Mouse (Mus musculus) c-Kit-positive CD71-positive TER-119-negative erythroid progenitor cells, embryonic 14.5 days (primary cell): ENCODE data around the gene Eng.

Experiments used
- DNase-seq: peaks from one replicate; pipeline ENCODE4 v3.0.0-alpha.2; 2013; ENCODE audit warnings: low read depth

The Eng gene

DNA sequence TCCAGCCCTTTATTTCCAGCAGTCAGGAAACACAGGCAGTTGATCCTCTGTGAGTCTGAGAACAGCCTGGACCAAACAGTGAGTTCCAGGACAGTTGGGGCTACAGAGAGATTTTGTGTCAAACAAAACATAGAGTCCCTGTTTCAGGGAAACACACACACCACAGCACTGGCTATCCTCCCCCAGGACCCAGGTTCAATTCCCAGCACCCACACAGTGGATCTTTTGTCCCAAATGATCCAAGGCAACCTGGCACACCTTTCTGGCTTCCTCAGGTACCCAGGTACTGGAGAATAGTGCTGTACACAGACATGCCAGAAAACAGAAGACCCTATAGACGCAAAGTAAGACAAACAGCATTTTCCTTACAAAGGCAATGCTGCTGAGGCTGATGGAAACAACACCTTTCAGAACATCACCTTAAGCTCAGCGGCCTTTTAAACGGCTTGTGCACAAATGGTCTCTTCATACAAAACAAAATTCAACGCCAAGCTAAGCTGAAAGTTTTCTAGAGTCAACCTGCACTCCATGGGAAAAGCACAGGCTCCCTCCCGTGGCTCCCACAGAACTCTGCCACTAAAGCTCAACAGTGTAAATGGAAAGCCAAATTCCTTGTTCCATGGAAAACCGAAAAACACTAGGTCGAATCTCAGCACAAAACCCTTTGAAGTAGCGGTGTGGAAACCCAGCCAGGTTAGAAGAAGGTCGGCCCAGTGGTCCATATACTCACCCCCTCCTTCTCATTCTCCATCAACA lies 65.1 kb downstream of the Eng start:
- no peak for DNase-seq

DNA sequence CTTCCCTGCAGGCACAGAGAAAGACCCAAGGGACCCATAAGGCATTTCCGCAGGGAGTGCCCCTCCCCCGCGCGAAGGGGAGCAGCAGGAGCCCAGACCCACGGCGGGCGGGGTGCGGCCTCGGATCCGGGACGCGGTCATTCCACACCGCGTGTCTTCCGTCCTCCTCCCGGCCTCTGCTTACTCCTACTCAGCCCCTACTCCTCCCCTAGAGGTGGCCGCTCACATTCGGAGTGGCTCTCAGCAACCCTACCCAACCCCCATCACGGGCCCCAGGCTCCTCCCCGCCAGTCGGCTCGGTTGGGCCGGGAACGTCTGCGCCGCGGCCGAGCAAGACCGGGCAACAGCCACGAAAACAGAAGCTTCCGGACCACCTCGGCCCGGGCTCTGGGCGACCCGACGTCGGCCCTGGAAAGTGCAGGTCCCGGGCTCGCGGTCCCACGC lies 65.7 kb downstream of the Eng start:
- DNase-seq = peak; percentile 58

DNA sequence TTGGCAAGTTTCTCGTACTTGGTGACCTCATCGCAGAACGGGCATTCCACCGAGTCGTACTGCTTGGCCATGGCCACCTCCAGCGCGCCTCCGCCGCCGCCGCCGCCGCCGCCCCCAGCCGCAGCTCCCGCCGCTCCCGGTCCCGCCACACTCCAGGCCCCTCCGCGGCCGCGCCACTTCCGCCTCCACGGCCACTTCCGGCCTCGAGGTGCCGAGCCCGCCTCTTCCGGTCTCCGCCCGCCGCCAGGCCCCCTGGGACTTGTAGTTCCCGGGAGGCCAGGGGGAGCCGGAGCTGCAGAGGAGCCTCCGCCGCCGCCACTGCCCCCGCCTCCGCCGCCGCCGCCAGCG lies 66.2 kb downstream of the Eng start:
- DNase-seq = peak; percentile 78

DNA sequence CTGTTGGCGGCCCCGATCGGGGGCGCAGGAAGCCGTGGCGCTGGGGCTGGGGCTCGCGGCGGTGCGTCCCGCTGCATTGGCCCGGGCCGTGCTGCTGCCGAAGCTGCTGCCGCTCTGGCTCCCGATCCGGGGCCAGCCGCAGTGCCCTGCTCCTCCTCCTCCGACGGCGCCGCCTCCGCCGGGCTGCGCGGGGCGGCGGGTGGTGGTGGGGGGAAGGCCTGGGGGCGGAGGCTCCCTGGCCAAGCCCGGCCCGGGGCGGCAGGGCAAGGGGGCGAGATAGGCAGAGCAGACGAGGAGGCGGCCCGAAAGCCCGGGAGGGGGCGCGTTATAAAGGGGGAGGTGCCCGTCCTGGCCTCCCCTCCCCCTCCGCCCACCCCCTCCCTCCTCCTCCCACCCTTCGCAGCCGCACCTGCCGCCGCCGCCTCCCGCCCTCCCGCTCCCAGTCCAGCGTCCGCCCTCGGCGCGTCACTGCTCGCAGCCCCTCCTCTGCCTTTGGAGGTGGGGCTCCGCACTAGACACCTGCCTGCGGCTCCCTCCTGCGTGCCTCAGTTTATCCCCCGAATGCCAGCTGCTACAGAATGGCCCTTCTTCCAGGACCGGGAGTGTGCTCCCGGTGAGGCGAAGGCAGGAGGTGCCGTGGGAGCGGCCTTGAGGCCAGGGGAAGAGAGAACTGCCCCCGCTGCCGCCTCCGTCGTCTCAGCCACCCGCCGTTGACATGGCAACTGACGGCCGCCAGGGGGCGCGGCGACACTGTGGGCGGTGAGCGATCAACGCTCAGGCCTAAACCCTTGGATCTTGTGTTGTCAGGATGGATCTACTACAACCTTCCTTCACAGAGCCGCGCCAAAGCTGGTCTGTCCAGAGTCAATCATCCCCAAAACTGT lies 66.8 kb downstream of the Eng start, which contains the start of gene Cdk9:
Gene Cdk9 (minus strand): TSS at position 143 of the 884 bp plus-strand sequence.
- DNase-seq = peak; percentile 84

DNA sequence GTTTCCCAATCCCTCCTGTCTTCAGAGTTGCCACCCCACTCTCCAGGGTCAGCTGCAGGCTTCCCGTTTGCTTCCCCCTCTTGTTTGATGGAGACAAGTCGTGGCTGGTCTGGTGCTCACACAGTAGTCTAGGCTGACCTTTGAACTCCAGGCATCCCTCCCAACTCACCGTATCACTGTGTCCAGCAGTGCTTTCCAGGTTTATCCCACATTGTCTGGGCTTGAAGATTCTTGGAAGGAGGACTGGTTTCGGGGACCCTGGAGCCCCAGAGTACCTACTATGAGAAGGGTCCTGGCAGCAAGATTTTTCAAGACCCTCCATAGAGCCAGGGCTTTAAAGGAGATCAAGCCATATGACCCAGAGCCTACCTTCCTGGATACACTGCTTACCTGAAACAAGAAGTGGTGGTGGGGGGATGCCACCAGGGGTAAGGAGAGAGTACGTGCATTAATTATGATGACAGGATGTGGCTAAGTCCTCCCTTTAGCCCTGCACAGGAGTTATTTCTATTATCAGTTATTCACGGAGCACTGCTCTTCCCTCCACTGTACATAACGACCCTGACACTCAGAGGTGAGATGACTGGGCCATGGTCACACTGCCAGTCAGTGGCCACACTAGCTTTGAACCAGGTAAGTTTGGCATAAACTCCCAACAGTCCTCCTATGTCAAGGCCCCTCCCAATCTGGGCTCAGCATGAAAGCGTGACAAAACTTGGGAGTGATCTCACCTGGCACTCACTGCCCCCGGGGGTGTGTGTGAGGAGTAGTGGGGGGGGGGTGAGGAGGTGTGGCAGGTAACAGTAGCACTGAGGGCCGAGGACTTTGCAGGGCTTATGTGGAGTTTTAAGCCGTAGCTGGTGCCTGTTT lies 68.0 kb downstream of the Eng start:
- no peak for DNase-seq

DNA sequence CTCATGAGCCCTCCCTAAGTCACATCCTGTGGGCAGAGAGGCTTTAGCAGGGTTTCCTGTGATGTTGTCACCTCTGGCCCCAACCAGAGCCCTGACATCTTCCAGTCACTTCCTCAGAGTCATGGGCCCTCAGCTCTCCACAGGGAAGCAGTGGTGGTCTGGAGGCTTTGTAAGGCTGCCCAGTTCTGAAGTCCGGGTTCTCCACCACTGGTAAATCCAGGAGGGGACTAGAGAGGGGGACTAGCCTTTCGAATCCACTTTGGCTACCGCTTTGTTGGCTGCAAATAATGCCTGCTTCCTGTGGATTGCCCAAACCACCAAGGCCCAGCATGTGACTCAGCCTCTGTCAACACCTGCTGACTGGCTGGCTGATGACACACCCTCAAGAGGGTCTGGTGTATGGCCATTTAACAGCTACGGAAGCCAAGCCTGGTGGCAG lies 68.6 kb downstream of the Eng start:
- no peak for DNase-seq

DNA sequence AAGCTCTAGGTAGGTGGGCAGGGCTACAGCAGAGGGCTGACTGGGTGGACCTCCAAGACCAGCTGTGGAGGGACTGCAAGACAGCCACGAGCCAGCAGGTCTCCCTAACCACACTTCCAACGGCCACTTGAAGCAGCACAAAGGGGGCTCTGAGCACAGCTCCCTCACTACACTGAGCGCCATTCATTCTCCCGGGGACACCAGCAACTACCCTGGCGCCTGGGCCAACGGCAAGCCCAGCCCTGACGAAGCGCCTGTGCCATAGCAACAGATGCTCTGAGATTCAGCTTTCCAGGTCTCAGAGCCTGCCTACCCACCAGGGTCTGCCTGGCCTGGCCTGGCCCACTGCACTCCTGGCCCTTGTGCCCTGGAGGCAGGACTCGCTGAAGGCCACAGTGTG lies 72.4 kb downstream of the Eng start:
- no peak for DNase-seq

DNA sequence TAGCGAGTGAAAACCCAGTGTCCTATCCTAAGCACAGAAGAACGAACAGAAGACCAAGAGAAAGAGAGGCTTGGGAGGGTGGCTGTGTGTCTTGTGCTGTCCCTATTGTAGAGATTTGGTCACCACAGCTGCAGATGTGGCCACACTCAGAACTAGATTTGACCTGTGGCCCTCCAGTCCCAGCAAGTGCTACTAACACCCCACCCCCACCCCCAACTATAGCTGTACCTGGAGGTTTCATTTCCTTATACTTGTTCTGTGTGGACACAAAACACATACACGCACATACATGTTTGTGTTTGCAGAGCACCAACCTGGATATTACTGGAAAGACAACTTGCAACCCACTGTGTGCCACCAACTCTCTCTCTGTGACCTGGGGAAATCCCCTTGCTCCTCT lies 73.7 kb downstream of the Eng start:
- DNase-seq = no peak

DNA sequence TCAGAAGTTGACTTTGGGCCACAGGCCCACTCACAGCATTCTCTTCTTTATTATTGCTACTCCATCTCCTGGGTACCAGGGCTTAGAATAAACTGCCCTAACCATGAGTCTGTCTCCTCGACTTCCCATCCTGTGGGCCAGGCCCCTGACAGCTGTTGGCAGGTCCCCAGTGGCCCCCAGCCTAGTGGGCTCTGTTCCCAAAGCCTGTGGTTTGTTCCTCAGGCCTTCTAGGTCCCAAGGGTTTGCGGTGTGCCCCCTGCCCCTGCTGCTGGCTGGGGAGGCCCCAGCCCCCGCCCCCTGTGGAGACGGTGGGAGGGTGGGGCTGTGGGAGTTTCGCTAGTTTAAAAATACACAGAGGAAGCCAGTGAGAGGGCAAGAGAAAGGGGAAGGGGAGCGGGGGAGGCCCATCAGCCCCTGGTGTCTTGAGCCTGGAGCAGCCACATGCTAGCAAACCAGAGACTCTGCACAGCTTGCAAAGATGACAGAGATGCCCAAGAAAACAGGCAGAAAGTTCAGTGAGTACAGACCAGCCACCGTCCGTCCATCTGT lies 74.4 kb downstream of the Eng start, which contains the start of gene Sh2d3c:
Gene Sh2d3c (plus strand): TSS at position 375 of the 549 bp plus-strand sequence.
- DNase-seq = no peak

DNA sequence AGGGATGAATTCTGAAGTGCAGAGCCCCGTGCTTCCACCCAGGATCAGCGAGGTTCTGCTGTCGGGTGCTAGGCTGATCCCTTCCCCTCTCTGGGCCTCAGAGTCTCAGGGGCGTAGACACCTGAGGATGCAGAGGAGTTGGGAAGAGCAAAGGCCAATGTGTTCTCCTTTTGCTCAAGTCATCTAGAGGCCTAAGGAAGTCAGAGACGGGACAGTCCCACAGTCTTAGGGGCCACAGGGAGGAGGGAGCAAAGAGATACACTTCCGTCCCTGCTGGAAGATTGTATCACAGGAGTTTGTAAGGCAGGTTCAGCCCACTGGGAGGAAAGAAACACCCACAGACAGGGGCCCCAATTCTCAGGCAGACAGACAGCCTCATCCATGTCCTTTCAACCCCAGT lies 75.7 kb downstream of the Eng start:
- no peak for DNase-seq

DNA sequence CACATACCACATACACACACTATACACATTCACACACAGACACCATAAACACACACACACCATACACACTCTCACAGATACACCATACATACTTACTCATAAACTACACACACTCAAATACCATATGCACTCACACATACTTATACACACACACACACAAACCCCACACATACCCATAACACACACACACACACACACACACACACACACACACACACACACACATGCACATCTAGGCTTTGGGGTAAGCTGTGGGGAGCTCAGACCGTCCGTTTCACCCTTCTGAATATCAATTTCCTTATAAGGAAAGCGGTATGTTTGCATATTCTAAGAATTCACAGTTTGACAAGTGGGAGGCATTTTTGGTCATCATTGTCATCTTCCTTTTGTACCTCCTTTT lies 76.2 kb downstream of the Eng start:
- no peak for DNase-seq

DNA sequence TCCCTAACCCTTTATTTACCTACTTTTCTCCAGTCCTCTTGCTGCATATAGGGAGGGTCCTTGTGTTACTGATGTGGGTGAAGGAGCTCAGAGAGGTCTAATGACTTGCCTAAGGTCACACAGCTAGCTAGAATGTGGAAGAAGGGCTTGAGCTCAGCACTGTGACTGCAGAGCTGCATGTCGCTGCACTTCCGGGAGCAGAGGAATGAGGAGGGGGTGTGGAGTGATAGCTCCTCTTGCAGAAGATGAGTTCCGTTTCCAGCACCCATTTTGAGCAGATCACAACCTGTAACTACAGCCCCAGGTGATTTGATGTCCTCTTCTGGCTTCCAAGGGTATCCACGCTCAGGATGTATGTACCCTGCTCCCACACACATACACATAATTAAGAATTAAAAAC lies 77.8 kb downstream of the Eng start:
- DNase-seq = no peak

DNA sequence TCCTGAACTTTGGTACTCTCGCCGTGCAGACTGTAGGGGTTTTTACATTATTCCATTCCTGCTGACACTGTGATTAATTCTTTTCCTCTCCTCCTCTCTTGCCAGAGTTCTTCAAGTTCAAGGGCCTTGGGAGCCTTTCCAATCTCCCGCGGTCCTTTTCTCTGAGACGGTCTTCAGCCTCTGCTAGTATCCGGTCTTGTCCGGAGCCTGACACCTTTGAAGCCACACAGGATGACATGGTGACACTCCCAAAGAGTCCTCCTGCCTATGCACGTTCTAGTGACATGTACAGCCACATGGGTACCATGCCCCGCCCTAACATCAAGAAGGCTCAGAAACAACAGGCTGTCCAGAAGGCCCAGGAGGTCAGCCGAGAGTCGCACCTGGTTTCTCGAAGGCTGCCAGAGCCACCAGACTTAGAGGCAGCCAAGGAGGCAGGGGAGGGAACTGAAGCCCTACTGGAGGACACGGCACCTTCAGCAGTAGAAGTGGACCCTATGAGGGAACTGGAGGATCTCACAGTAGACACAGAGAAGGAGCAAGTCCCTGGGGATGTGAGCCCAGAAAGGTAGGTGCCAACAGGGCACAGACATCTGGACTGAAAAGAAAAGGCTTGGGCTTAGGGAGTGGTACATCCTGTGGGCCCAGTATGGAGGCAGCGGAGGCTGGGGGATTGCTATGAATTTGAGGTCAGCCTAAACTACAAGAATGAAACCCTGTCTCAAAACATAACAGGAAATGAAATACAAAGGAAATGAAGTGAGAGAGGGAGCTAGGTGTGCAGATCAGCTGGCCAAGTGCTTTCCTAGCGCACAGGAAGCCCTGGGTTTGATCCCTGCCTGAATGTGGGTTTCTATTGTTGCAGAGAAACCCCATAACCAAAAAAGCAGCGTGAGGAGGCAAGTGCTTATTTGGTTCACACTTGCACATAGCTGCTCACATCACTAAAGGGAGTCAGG lies 78.7 kb downstream of the Eng start:
- DNase-seq = no peak

DNA sequence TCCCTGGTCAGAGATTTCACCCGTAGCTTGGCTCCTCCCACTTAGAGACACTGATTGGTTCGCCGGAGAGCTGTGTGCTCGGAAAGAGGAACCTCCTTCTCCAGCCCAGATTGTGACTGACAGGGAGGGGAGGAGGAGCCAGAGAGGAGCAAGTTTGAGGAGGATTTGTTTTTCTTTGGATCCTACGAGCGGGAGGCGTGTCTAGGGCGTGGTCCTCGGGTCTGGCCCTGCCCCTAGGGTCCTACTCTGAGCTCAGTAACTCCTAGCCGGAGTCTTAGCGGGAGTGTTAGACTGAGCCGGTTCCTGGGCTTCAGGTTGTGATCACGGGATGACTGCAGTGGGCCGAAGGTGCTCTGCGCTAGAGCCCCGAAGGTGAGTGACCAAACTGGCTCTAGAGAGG lies 81.0 kb downstream of the Eng start:
- DNase-seq = peak; percentile 82

DNA sequence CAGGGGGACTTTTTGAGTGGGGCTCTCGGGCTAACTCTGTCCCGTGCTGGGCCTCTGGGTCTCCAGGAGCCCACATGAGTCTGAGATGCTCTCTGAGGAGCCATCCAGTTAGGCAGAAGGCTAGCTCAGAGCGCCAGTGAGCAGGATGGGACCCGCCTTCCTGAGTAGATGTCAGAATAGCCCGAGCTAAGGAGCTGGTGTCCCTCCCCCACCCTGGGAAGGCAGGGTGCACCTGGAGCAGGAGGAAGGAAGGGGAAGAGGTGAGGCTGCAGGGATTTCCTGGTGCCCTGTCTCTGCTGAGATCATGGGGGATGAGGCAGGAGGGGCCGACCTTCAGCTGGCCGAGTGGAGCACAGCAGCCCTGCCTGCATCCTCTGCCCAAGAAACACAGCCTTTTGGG lies 82.1 kb downstream of the Eng start:
- DNase-seq = no peak

DNA sequence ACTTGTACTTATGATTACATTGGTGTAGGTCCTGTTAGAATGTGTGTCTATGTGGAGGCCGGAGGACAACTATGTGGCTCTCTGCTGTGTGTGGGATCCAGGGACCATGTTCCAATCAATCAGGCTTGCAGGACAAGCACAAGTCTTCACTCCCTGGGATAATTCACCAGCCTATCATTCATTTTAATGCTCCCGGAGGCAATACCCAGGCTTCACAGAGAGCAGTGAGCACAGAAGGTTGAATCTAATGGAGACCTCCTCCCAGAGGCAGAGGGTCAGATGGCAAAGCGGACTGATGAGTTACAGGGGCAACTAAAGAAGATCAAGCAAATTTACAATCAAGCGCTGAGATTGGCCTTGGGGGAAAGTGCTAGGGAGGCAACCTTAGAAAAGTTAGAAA lies 83.2 kb downstream of the Eng start:
- no peak for DNase-seq

DNA sequence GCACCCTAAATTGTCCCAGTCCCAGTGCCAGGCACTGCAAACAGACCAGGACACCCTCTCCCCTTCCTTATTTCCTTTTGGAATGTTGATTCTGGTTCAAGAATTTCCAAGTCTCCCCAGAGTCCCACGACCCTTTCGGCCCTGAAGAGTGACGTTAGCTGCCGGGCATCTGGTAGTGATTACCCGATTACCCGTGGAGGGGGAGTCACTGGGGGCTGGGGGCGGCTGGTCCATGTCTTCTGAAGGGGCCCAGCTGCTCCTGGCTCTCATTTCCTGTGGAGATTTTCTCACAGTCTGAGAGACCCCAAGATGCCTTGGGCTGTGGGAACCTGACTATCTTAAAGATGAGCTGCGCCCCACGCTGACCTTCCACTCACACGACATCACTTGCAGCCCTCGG lies 84.5 kb downstream of the Eng start:
- no peak for DNase-seq

DNA sequence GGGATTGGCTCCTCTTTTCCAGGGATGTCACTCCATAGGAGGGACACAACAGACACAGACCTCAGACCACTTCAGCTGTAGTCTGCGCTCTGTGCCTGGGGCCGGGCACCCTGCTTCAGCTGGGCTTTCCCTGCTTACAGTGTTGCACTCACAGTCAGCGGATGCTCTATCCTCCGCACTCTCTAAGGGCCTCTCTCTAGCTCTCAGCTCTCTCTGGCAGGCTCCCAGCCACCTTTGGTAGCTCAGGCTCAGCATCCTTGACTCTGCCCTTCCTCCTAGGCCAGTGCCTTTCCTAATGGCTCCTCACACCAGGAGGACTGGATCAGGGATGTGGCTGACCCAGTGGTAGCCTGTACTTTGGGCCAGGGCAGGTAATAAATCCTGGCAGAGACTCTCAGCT lies 85.5 kb downstream of the Eng start:
- no peak for DNase-seq
